Mouse (Mus musculus) stomach, postnatal 0 days (tissue): ENCODE results near the gene Khk. TPM values are rescaled to one million over a fixed set of nuclear protein-coding genes. Genes with fewer than 3 reads are reported as not detected.
A peak's percentile ranks its signal among the peaks of the same experiment; 100 is the strongest.

Experiments
- ATAC-seq: fragments of 200-750 bp; cut with Nextera tagmentation; 2 replicates; pipeline ENCODE4 v1.8.0; 2017; ENCODE audit not compliant: low FRiP score, low TSS enrichment
- DNase-seq: peaks from one replicate; pipeline ENCODE4 v3.0.0-alpha.2; 2016; ENCODE audit warnings: low spot score
- H3K27ac ChIP-seq: fragments of 300-500 bp; sonication (generic); replicated peaks from 2 replicates; pipeline ENCODE4 v1.5.1; 2014; ENCODE audit warnings: mild to moderate bottlenecking, control low read depth
- H3K27me3 ChIP-seq: fragments of 300-500 bp; sonication (generic); 2 replicates; pipeline ENCODE4 v1.6.1; 2014; ENCODE audit warnings: low read length; ENCODE audit not compliant: control insufficient read depth, insufficient read depth
- H3K36me3 ChIP-seq: fragments of 300-500 bp; sonication (generic); 2 replicates; pipeline ENCODE4 v1.6.1; 2014; ENCODE audit warnings: low read length, mixed read lengths; ENCODE audit not compliant: control insufficient read depth, insufficient read depth
- H3K4me1 ChIP-seq: fragments of 300-500 bp; sonication (generic); replicated peaks from 2 replicates; pipeline ENCODE4 v1.6.1; 2014; ENCODE audit warnings: antibody characterized with exemption; ENCODE audit not compliant: control insufficient read depth, insufficient read depth
- H3K4me2 ChIP-seq: fragments of 300-500 bp; sonication (generic); replicated peaks from 2 replicates; pipeline ENCODE4 v1.6.1; 2014; ENCODE audit warnings: low read depth, mild to moderate bottlenecking, control low read depth, moderate library complexity
- H3K4me3 ChIP-seq: fragments of 300-500 bp; sonication (generic); 2 replicates; pipeline ENCODE4 v1.5.1; 2014; ENCODE audit warnings: low read depth, low read length, control low read depth
- H3K9ac ChIP-seq: fragments of 300-500 bp; sonication (generic); 2 replicates; pipeline ENCODE4 v1.6.1; 2014; ENCODE audit warnings: mild to moderate bottlenecking, low read length, control low read depth, mixed read lengths
- H3K9me3 ChIP-seq: fragments of 300-500 bp; sonication (generic); 2 replicates; pipeline ENCODE4 v1.6.1; 2016; ENCODE audit warnings: low read length; ENCODE audit not compliant: control insufficient read depth
- CTCF ChIP-seq: IDR thresholded peaks from 2 replicates; pipeline ENCODE4 v1.5.1; 2016; ENCODE audit warnings: antibody characterized with exemption, low read depth, mild to moderate bottlenecking, moderate library complexity
- EP300 ChIP-seq: optimal IDR thresholded peaks from 2 replicates; pipeline ENCODE3; 2016; ENCODE audit warnings: antibody characterized with exemption
- WGBS: fragments of 180-500 bp; shearing (Covaris S2); extraction: QIAGEN DNeasy Blood & Tissue Kit; methylation state at CpG from one replicate; pipeline ENCODE4 v1.1.7; 2014; 5-methylcytosine and 5-hydroxymethylcytosine counted together
- polyA plus RNA-seq: library from polyadenylated mRNA; unstranded; fragments of >200 nt; fragmentation: Nextera tagmentation; extraction: Ambion mirVana; gene quantifications from 2 replicates; pipeline ENCODE4 v1.2.1, GENCODE M21; 2015

The Khk gene
- polyA plus RNA-seq, 1 experiment from 2014 or later = 28.4 TPM

- TF ChIP-seq EP300 (no peak), CTCF (no peak)
- no peak; the same call in 1 of the 2 replicates for ATAC-seq
- H3K36me3 ChIP-seq = peaks cover 17% of the 10 kb centered on the region
Observed at GRCm38 (mm10) chr5:30889088-30889754, 32.0 kb upstream of the Khk start.

GRCm38 (mm10) chr5:30890375-30890774, 30.9 kb upstream of the Khk start:
- Histone ChIP-seq H3K9ac (peak overlapping the region; percentile 47), H3K27me3 (no peaks in the 10 kb centered on the region), H3K4me1 (no peaks in the 10 kb centered on the region; the same call in 1 of the 2 replicates), H3K4me2 (peak overlapping the region; percentile 94), H3K36me3 (peaks cover 22% of the 10 kb centered on the region), H3K27ac (peak overlapping the region; percentile 40), H3K9me3 (no peaks in the 10 kb centered on the region), H3K4me3 (no peak overlapping the region)
- DNase-seq = no peak
- ATAC-seq = no peak
- no peak for TF ChIP-seq CTCF
- TF ChIP-seq EP300 = no peak
- 58% methylated on average over 7 of the region's 7 CpGs for WGBS

More at GRCm38 (mm10) chr5:30889088-30889754, 32.0 kb upstream of the Khk start:
- H3K4me3 ChIP-seq = peak overlapping the region; percentile 81
- no peaks in the 10 kb centered on the region for H3K27me3 ChIP-seq
- peak overlapping the region; percentile 94 for H3K4me2 ChIP-seq
- H3K9ac ChIP-seq = peak overlapping the region; percentile 77
- peak overlapping the region; percentile 97 for H3K27ac ChIP-seq
- H3K4me1 ChIP-seq = no peaks in the 10 kb centered on the region; the same call in 1 of the 2 replicates
- no peak for DNase-seq
- WGBS = under 1% methylated on average over 32 of the region's 42 CpGs
- no peaks in the 10 kb centered on the region for H3K9me3 ChIP-seq

GRCm38 (mm10) chr5:30901860-30902259, 19.4 kb upstream of the Khk start:
- no peak overlapping the region for H3K9ac ChIP-seq
- peaks cover 13% of the 10 kb centered on the region for H3K36me3 ChIP-seq
- ATAC-seq (no peak), DNase-seq (no peak)
- H3K27ac ChIP-seq = no peak overlapping the region
- H3K27me3 ChIP-seq = no peaks in the 10 kb centered on the region
- 0 out of 2 replicates have a peak, but pooled peaks cover 4% of the 10 kb centered on the region for H3K4me1 ChIP-seq
- no peak overlapping the region for H3K4me2 ChIP-seq
- TF ChIP-seq EP300 (no peak), CTCF (no peak)
- no peaks in the 10 kb centered on the region for H3K9me3 ChIP-seq
- WGBS = 91% methylated on average over 5 of the region's 5 CpGs
- no peak overlapping the region for H3K4me3 ChIP-seq

- Histone ChIP-seq H3K27me3 (no peaks in the 10 kb centered on the region), H3K4me3 (peak within 1 kb of the TSS; percentile 71), H3K9ac (peak within 1 kb of the TSS; percentile 80), H3K4me2 (peak within 1 kb of the TSS; percentile 81), H3K9me3 (no peaks in the 10 kb centered on the region), H3K27ac (peak within 1 kb of the TSS; percentile 96), H3K4me1 (peaks cover 14% of the 10 kb centered on the region), H3K36me3 (peaks cover 13% of the 10 kb centered on the region)
- TF ChIP-seq EP300 (no peak), CTCF (0 out of 2 replicates have a peak, but pooled peaks have one; percentile 5)
- DNase-seq (peak; percentile 97), ATAC-seq (peak; percentile 95)
- under 1% methylated on average over 58 of the region's 58 CpGs for WGBS
Observed at GRCm38 (mm10) chr5:30907413-30908059, 13.7 kb upstream of the Khk start, which contains the start of gene Ost4. Gene Ost4, minus strand, starts transcription at chr5:30907788.

- peak; percentile 50 for DNase-seq
- H3K9ac ChIP-seq = peak overlapping the region; percentile 66
- peak; percentile 33; the same call in 1 of the 2 replicates for ATAC-seq
- 37% methylated on average over 13 of the region's 13 CpGs for WGBS
- no peak overlapping the region; the same call in 1 of the 2 replicates for H3K4me3 ChIP-seq
- H3K9me3 ChIP-seq = no peaks in the 10 kb centered on the region
- H3K27ac ChIP-seq = peak overlapping the region; percentile 96
- peak overlapping the region; percentile 81 for H3K4me2 ChIP-seq
- peaks cover 9% of the 10 kb centered on the region for H3K36me3 ChIP-seq
- TF ChIP-seq EP300 (peak; percentile 21), CTCF (no peak)
- H3K4me1 ChIP-seq = peaks cover 18% of the 10 kb centered on the region
- no peaks in the 10 kb centered on the region for H3K27me3 ChIP-seq
Observed at GRCm38 (mm10) chr5:30908426-30909299, 12.6 kb upstream of the Khk start.
